Mouse (Mus musculus): ENCODE data around the gene Smim22.

DNA sequence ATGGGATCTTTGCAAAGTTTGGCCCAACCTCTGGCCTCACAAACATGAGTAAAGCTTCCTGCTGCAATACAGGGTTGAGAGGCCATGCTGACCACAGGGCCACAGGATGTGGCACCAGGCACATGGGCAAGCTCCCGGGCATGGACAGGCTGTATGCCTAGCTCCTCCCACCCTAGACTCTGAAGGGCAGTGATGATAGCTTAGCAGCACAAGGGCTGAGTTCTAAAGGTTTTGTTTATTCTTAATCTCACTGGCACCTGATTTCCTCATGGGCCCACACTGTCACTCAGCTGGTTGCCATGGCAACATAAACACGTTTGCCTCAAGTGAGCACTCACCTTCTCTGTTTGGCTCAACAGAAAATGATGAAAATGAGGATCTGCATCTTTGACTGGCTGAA is 22.8 kb downstream of the Smim22 start:
- no peak for TF ChIP-seq CTCF (IDR thresholded peaks at IDR 0.05; ENCODE audit: extremely low read depth, insufficient read length, insufficient replicate concordance, low read depth, low read length)
- no peak for TF ChIP-seq POLR2A (IDR thresholded peaks at IDR 0.05; ENCODE audit: low read depth, low read length)
